Mouse (Mus musculus): ENCODE measurements around the gene Acsl3. TPM values are rescaled to one million over a fixed set of nuclear protein-coding genes. Genes with fewer than 3 reads are reported as not detected.

Gene Acsl3
- polyA plus RNA-seq (2012; rRNA removed) = 4.3 and 5.1 TPM in 2 replicates

DNA sequence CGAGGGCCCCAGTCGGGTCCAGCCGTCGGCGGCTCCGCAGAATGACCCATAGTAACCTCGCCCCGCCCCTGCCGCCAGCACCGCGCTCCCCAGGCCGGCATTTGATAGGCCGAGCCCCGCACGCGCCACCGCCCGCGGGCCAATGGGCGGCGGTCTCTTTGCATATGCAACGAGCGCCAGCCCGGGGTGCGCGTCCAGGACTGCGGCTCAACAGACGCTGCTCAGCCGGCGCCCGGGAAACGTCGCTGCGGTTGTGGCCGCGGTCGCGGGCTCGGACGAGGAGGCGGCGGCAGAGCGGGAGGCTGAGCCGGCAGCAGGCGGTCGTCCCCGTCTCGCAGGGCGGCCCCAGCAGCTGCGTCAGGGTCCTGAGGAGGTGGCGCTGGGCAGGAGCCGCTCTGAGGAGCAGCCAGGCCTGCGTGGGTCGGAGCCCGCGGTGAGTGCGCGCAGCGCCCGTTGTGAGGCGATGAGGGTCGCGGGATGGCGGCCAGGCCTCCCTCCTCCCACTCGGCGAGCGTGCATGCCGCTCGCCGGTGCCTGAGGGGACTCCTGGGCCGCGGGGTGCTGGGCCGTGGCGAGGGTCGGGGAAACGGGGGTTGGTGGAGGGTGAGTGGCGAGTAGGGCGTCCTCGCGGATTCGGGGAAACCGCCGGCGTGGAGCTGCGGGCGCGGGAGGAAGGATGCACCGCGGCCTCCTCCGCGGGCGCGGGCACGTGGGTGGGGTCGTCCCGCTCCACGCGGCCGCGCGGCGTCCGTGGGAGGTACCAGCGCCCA lies at the start of gene Acsl3, which contains the start of gene Utp14b:
Acsl3 (plus strand) TSS at position 155 of the 770 bp plus-strand sequence.
Utp14b (plus strand) TSS at position 368 of the 770 bp plus-strand sequence.

Other genes starting within 250 kb of the Acsl3 start
- 3.2 and 4.5 TPM in 2 replicates for gene Farsb, start 168.9 kb upstream of the Acsl3 start, polyA plus RNA-seq (2012; rRNA removed)
- 180 and 200 TPM in 2 replicates for gene Mogat1, start 146.8 kb upstream of the Acsl3 start, polyA plus RNA-seq (2012; rRNA removed)
- gene BC035947, start 145.7 kb upstream of the Acsl3 start, polyA plus RNA-seq (2012; rRNA removed) = 0.02 and 0.04 TPM in 2 replicates
- gene Utp14b, start 213 bp downstream of the Acsl3 start, polyA plus RNA-seq (2012; rRNA removed) = 0.10 and 0.21 TPM in 2 replicates
- gene Kcne4, start 158.9 kb downstream of the Acsl3 start, polyA plus RNA-seq (2012; rRNA removed) = 0.40 and 0.67 TPM in 2 replicates

All from stomach, adult 2 months (tissue).